Mouse (Mus musculus) layer of hippocampus, adult 8-10 months (tissue): Measurements from ENCODE around the gene A4gnt. TPM values are rescaled to one million over a fixed set of nuclear protein-coding genes. Genes with fewer than 3 reads are reported as not detected.
"Not testable (repeated sequence)": the region's sequence is repeated elsewhere in the genome, so short reads cannot be mapped to it uniquely, and the experiment has no call there.

Experiments
- DNase-seq, 2 experiments: peaks; one replicate each; pipeline ENCODE4 v3.0.0; 2022; ENCODE audit warnings: low spot score in 2 of 2
- total RNA-seq, 4 experiments: library from RNA; stranded (reverse); gene quantifications; 2 replicates each; pipeline ENCODE4 v1.2.4; 2022

Gene A4gnt
- under 1 TPM in 2 of 4 experiments, not detected in 2; 0.14 to 0.39 TPM for total RNA-seq

GRCm38 (mm10) chr9:99612202-99612601, at the start of gene A4gnt:
A4gnt (plus strand) TSS chr9:99612502.
- DNase-seq = no peak

- DNase-seq = no peak
These were observed 48.6 kb upstream of the A4gnt start for GRCm38 (mm10) chr9:99563714-99564113.

DNA sequence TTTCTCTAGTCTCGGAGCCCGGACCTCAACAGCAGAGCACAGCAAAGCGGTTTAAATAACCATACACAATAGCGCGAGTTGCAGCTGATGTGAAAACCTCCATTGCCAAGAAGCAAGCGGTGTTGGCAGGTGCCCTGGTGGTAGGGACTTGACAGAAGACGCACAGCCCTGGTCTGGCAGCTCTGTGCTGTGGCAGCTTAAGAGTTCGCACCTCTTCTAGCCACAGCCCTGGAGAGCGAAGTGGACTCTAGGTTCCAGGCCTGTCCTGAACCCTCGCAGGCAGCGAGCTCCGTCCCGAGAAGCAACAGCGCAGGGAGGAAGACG, 44.3 kb upstream of the A4gnt start:
- no peak for DNase-seq

DNA sequence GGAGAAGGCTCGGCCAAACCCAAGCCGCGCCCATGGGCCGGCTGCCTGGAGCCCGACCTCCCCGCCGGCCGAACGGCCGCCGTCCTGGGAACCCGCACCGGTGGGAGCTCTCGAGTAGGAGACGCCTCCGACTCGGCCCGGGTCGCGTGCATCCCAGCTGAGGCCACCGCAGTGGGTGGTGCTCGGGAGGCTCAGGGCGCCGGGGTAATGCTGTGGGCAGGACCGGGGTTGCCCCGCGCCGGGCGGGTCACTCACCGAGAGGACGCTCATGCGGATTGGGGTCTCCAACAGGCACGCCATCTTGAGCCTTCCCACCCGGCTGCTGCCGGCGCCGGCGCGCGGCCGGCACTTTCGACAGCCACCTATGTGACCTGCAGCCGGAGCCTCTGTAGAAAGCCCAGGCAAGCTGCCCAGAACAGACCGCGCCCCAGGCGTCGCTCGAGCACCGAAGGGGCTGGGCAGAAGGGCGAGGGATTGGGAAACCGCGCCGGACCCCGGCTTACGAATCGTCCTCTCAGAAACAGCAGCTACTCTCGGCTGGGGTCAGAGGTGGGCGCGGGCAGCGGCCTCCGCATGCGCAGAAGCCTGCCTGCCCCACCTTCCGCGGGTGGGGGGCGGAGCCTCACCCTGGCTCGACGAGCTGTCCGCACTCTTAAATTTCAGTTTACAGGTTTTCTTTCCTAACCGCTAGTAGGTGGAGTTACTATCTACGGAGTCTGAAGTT, 43.8 kb upstream of the A4gnt start, which contains the start of gene Armc8:
TSS of gene Armc8 (minus strand) at position 553 of the 724 bp plus-strand sequence.
- peak; percentile 80 to 90 for DNase-seq

DNA sequence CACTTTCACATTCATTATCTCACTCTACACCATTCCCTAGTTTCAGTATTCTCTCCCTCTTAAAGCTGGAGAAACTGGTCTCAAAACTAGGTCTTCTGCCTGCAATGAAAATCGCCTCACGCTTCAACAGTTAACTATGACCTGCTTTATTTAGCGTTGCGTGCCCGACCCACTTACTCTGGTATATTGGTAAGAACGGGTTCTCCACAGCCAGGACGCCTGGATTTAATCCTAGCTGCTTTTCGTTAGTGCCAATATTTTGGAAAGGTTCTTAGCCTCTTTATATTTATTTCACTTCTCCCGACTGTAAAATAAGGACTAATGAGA, 43.3 kb upstream of the A4gnt start:
- DNase-seq = no peak

GRCm38 (mm10) chr9:99575677-99576480, 36.4 kb upstream of the A4gnt start, which contains the start of gene Dbr1:
Dbr1 (plus strand) TSS chr9:99575799.
- peak; percentile 90 to 92 for DNase-seq

GRCm38 (mm10) chr9:99580655-99581054, 31.6 kb upstream of the A4gnt start:
- DNase-seq = no peak

DNA sequence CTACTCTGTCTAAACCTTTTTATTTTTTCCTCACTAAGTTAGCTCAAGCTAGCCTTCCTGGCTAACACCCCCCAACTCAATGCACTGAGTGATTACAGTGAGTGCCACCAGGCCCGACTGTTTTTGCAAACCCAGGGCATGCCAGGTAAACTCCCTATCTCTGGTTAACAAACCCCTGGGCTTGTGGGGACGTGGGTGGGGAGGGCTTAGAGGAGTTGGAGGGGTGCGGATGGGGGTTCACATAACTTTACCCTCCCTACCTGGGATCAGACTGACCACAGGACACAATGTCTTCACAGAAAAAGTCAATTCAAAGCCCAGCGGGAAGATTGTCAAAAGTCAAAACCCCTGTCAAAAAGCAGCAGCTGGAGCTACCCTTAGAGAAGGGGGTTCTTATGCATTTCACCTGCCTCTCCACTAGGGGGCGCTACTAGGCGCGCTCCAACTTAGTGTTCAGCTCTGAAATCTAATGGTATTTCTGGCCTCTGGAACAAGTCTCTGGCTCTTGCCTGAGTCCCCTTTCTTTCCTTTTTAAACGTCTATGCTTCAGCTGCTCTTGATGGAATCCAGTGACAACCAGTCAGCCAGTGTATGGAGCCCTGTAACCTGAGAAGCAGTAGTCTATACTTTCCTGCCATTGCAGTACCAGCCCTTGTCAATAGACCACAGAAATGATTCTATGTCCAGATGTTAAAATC, 24.6 kb upstream of the A4gnt start:
- peak in 1 of 2 experiments; percentile 42 for DNase-seq

DNA sequence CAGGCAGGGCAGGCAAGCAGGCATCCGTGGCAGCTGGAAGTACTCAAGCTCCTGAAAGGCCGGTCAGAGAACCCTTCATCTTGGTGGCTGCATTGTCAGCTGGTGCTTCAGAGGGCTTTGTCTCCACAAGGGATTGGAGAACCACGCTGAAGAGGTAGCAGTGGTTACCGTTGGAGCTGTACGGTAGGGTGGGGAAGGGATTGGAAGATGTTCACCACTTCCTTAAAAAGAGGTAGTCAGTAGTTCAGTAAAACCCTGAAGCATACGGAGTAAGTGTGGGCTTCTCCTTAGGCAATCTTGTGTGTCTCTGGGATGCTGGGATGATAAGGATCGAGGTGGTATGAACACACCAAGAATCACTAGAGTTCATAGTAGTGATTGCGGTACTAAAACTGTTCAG, 21.2 kb upstream of the A4gnt start:
- DNase-seq = no peak

- DNase-seq = not testable (repeated sequence)
These were observed 13.2 kb upstream of the A4gnt start for GRCm38 (mm10) chr9:99599127-99599526.

GRCm38 (mm10) chr9:99603566-99603965, 8.7 kb upstream of the A4gnt start:
- no peak for DNase-seq

DNA sequence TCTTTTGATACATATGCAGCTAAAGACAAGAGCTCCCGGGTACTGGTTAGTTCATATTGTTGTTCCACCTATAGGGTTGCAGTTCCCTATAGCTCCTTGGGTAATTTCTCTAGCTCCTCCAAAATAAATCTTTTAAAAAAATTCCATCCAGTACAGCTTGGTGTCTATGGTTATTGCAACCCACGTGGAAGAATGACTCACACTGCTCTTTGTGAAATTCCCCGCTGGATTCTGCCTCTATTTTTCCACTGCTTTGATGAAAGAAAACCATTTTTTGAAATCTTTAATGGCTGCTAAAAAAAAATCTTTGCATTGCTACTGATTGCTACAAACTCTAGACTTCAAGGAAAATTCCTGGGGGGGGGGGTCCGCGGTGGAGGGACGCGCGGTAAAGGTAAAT, 7.4 kb downstream of the A4gnt start:
- DNase-seq = no peak

- DNase-seq = no peak
These were observed 7.9 kb downstream of the A4gnt start for GRCm38 (mm10) chr9:99620196-99620595.

DNA sequence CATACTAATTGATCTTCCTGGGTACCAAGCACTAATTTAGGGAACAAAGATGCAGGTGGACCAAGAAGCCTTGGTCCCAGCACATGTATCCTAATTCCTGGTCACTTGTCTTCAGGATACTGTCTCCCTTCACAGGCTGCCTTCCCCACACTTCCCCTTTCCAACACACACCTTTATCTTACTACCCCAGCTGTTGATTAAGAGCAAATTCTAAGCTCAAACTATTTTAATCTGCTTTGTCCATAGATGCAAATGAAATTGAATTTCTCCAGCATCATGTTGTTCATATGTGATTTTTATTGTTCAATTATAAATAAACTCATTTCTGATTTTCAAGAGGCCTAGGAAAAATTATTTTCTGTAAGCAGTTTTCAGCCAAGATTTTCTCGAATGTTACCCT, 9.7 kb downstream of the A4gnt start:
- DNase-seq = no peak

DNA sequence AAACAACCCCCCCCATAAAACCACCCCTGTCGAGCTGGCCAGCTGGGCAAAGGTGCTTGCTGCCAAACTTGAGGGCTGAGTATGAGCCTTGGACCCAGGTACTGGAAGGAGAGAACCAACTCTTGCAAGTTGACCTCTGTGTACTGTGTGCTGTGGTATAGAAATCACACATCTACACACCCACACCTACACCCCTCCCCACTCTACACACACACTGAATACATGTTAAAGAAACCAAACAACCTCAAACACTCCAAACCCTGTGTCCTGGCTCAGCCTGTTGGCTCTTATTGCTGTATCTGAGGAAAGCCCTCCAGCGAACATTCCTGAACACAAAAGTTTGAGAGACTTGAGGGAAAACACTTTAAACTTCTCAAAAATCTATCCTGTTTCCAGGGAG, 10.7 kb downstream of the A4gnt start:
- DNase-seq = no peak

GRCm38 (mm10) chr9:99624117-99624516, 11.8 kb downstream of the A4gnt start:
- no peak for DNase-seq

DNA sequence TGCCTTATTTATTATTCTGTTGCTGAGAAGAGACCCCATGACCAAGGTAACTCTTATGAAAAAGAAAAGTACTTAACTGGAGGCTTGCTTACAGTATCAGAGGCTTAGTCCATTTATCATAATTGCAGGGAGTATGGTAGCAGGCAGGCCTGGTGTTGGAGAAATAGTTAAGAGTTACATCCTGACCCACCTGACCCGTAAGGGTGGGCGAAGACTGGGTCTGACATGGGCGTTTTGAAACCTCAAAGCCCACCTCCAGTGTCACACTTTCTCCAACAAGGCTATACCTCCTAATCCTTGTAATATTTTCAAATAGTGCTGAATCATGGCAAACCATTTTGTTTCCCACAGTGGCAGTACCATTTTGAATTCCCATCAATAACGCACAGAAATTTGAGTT, 16.3 kb downstream of the A4gnt start:
- DNase-seq = no peak

GRCm38 (mm10) chr9:99629281-99630011, 17.1 kb downstream of the A4gnt start, which contains the start of gene Dzip1l:
Dzip1l (plus strand) TSS chr9:99629496.
- peak; percentile 60 to 68 for DNase-seq

GRCm38 (mm10) chr9:99630071-99630470, 17.8 kb downstream of the A4gnt start:
- no peak for DNase-seq

- peak; percentile 27 to 31 for DNase-seq
These were observed 18.3 kb downstream of the A4gnt start for GRCm38 (mm10) chr9:99630528-99631125.

GRCm38 (mm10) chr9:99631781-99632180, 19.5 kb downstream of the A4gnt start:
- peak; percentile 17 to 45 for DNase-seq
